Mouse (Mus musculus) liver, adult (tissue): ENCODE results near the gene Tmem170b.
A peak's percentile ranks its signal among the peaks of the same experiment; 100 is the strongest.

Experiments used
- GATA4 ChIP-seq: IDR thresholded peaks from 2 replicates; pipeline ENCODE4 v1.6.1; 2014; ENCODE audit warnings: mild to moderate bottlenecking, low read length; ENCODE audit not compliant: insufficient replicate concordance

Tmem170b gene

GRCm38 (mm10) chr13:41601056-41601455, 4.7 kb upstream of the Tmem170b start:
- TF ChIP-seq GATA4: no peak

- TF ChIP-seq GATA4: no peak
Observed at GRCm38 (mm10) chr13:41603921-41604466, 1.7 kb upstream of the Tmem170b start.

GRCm38 (mm10) chr13:41606081-41607000, 634 bp downstream of the Tmem170b start:
- TF ChIP-seq GATA4: peak; percentile 59

- no peak for TF ChIP-seq GATA4
Observed at GRCm38 (mm10) chr13:41607589-41607988, 1.9 kb downstream of the Tmem170b start.

- no peak for TF ChIP-seq GATA4
Observed at GRCm38 (mm10) chr13:41608559-41608958, 2.9 kb downstream of the Tmem170b start.

GRCm38 (mm10) chr13:41611046-41611445, 5.3 kb downstream of the Tmem170b start:
- TF ChIP-seq GATA4: no peak

- TF ChIP-seq GATA4: no peak
Observed at GRCm38 (mm10) chr13:41614539-41614938, 8.8 kb downstream of the Tmem170b start.

- TF ChIP-seq GATA4: no peak
Observed at GRCm38 (mm10) chr13:41614982-41615381, 9.3 kb downstream of the Tmem170b start.

GRCm38 (mm10) chr13:41619470-41619869, 13.8 kb downstream of the Tmem170b start:
- TF ChIP-seq GATA4: no peak

GRCm38 (mm10) chr13:41620132-41620531, 14.4 kb downstream of the Tmem170b start:
- TF ChIP-seq GATA4: no peak

GRCm38 (mm10) chr13:41624123-41624522, 18.4 kb downstream of the Tmem170b start:
- TF ChIP-seq GATA4: no peak

- no peak for TF ChIP-seq GATA4
Observed at GRCm38 (mm10) chr13:41625248-41625647, 19.5 kb downstream of the Tmem170b start.

- TF ChIP-seq GATA4: no peak
Observed at GRCm38 (mm10) chr13:41627277-41627916, 21.7 kb downstream of the Tmem170b start.

GRCm38 (mm10) chr13:41634401-41634818, 28.7 kb downstream of the Tmem170b start:
- no peak for TF ChIP-seq GATA4

- no peak for TF ChIP-seq GATA4
Observed at GRCm38 (mm10) chr13:41638083-41638482, 32.4 kb downstream of the Tmem170b start.

GRCm38 (mm10) chr13:41642851-41643250, 37.1 kb downstream of the Tmem170b start:
- no peak for TF ChIP-seq GATA4
